ENCODE assay signal across 1 mouse cellular context in genomic region chr11:79339234-79339807, GRCm38 (mm10).
A peak's percentile ranks its signal among the peaks of the same experiment; 100 is the strongest.
TF ChIP-seq lines count a peak whose summit lies in the region.

Gene Nf1, plus strand, starts transcription at chr11:79339693.

TF ChIP-seq in CH12.LX, 34 proteins besides CTCF, POLR2A, EP300 and RAD21 (continued from another document):
- 0 out of 2 replicates have a peak, but pooled peaks have one; percentile 11 for TF ChIP-seq RCOR1 (conservative IDR thresholded peaks at IDR 0.05; ENCODE audit: low read depth, low read length)
- 0 out of 2 replicates have a peak, but pooled peaks have one; percentile 16 for TF ChIP-seq MEF2A (IDR thresholded peaks at IDR 0.05; ENCODE audit: borderline replicate concordance, low read depth, low read length)
- no peak for TF ChIP-seq SMC3 (IDR thresholded peaks at IDR 0.05; ENCODE audit: low read depth, low read length)
- TF ChIP-seq GABPA (IDR thresholded peaks at IDR 0.05; ENCODE audit: insufficient replicate concordance, low read depth, low read length): no peak
- TF ChIP-seq IRF4 (IDR thresholded peaks at IDR 0.05; ENCODE audit: low read depth, low read length): peak; percentile 56
- TF ChIP-seq ELF1 (IDR thresholded peaks at IDR 0.05; ENCODE audit: low read depth, low read length): peak; percentile 78
- no peak for TF ChIP-seq SIN3A (IDR thresholded peaks at IDR 0.05; ENCODE audit: low read length)
- peak; percentile 64 for TF ChIP-seq MXI1 (IDR thresholded peaks at IDR 0.05; ENCODE audit: low read depth, low read length)
- TF ChIP-seq JUND (conservative IDR thresholded peaks at IDR 0.05; ENCODE audit: low read depth, low read length): peak; percentile 61
- peak; percentile 64 for TF ChIP-seq HCFC1 (IDR thresholded peaks at IDR 0.05; ENCODE audit: low read depth, low read length)
- TF ChIP-seq MAZ (IDR thresholded peaks at IDR 0.05; ENCODE audit: low read depth, low read length): peak; percentile 94
- peak; percentile 70 for TF ChIP-seq TCF12 (IDR thresholded peaks at IDR 0.05; ENCODE audit: low read depth, low read length)
- peak; percentile 42; the same call in 1 of the 2 replicates for TF ChIP-seq ZMIZ1 (IDR thresholded peaks at IDR 0.05; ENCODE audit: low read depth, low read length)
- no peak for TF ChIP-seq ZNF384 (IDR thresholded peaks at IDR 0.05; ENCODE audit: low read depth, low read length)
